Mouse (Mus musculus): ENCODE measurements around the gene Tle3.

Gene Tle3

GRCm38 (mm10) chr9:61441206-61441913 is 69.2 kb downstream of the Tle3 start:
- no peak for DNase-seq

- no peak for DNase-seq
These were observed 70.9 kb downstream of the Tle3 start for GRCm38 (mm10) chr9:61442951-61443630.

- no peak for DNase-seq
These were observed 73.0 kb downstream of the Tle3 start for GRCm38 (mm10) chr9:61445151-61445550.

GRCm38 (mm10) chr9:61445711-61446222 is 73.6 kb downstream of the Tle3 start:
- no peak for DNase-seq

DNA sequence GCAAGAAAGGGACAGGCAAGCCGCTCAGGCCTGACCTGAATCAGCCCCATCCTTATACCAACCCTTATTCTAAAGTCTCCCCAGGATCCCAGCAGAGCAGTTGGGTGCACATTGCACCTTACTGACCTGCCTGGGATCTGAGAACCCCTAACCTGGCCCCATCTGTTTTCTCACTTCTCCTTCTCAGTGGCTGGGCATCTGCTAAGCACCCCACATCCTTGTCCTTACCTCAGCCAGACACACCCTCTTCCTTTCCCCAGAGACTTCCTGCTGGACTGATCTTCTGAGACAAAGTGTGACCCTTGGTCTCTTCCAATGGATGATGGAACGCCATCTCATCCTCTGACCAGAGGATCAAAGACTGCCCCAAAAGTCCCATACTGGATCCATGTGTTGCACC is 74.8 kb downstream of the Tle3 start:
- DNase-seq: no peak

DNA sequence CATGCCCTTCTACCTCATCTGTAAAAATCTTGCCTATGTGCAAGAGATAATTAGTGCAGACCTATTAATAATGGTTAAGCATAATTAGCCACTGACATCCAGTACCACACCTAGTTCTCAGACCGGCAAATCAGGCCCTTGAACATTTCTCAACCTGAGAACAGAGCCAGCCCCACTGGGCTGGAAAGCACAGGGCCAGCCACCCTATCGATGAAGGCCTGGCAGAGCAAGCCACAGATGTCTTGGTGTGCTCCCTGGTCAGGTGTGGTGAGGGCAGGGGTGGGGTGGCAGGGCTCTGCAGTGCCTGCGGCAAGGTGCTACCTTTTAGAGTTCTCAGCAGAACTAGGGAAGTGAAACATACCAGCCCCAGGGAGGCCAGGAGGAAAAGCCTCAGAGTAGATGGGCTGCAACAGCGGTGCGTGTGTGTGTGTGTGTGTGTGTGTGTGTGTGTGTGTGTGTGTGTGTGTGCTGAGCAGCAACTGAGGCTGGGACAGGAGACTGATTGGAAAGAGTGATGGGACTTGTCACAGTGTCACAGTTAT is 77.3 kb downstream of the Tle3 start:
- DNase-seq: no peak

GRCm38 (mm10) chr9:61452081-61452480 is 79.9 kb downstream of the Tle3 start:
- DNase-seq: no peak

DNA sequence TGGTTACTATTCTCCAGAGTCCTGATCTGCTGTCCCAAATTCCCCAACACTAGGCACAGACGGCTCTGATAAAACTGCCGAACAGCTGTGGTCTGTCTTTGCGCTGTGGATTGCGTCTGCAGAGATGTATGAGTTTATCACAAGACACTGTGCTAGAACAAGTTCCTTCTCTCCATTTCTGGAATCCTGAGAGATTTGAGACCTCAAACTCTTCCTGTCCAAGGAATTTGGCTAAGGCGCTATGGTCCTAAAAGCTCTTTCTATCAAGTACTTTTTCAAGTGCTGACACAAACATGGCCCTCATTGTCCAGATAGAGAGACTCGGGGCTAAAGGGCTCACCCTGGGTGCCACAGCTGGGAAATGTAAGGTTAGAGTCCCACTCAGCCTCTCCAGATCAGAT is 83.7 kb downstream of the Tle3 start:
- DNase-seq: no peak

- no peak for DNase-seq
These were observed 84.4 kb downstream of the Tle3 start for GRCm38 (mm10) chr9:61456441-61457161.

DNA sequence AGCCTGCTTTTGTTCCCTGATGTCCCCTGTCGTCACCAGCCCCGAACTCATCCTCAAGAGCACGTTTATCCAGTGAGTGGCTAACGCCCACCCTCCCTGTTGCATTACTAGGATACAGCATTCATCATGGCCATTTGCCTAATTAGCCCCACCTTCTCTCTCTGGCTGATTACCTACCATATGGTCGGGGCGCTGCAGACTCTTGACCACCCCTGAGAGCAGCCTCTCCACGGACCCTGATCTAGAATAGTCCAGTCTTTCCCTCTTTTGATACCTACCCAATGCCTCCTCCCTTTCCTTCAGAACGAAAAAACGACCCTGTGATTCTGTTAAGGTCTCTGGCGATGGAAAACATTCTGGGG is 85.0 kb downstream of the Tle3 start:
- no peak for DNase-seq

DNA sequence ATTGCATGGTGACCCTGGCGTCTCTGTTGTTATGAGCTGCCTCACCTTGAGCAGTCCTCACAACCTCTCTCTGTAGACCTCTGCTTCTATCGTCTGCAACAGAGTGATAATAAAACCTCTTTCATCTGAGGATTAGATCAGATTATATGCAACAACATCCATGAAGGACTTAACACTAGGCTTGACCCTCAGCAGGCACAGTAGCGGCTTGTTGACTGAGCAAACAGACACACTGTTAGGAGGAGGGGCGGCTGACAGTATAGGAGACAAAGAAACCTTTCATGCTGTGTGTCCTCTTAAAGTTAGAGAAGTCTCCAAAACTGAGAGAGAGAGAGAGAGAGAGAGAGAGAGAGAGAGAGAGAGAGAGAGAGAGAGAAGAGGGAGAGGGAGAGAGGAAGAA is 89.7 kb downstream of the Tle3 start:
- no peak for DNase-seq

DNA sequence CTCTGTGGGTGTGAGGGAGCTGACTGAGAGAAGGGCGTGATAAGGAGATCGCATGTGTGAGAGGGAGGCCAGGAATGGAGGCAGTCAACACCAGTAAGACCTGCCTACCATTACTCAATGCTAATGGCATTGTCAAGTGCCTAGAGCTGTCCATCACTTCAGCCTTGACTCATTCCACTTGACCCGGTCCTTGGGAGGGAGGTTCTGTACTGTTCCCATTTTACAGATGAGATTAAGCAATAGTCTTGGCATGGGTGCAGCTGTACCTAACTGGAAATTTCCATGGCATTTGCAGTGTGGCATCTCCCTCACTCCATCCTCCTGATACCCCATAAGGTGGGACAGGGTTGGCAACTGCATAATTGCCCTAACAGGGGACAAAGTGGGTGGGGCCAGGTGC is 95.3 kb downstream of the Tle3 start:
- no peak for DNase-seq

Data from cerebellum, adult 11 months (tissue).